Mouse (Mus musculus) midbrain, embryonic 12.5 days (tissue): Measurements from ENCODE around the gene Ankrd24. TPM values are rescaled to one million over a fixed set of nuclear protein-coding genes. Genes with fewer than 3 reads are reported as not detected.
A peak's percentile ranks its signal among the peaks of the same experiment; 100 is the strongest.

Experiments
- ATAC-seq: fragments of 200-750 bp; cut with Nextera tagmentation; 2 replicates; pipeline ENCODE4 v1.8.0; 2017; ENCODE audit warnings: low read depth, moderate TSS enrichment, moderate library complexity; ENCODE audit not compliant: low FRiP score
- H3K27ac ChIP-seq: fragments of 300-500 bp; sonication (generic); replicated peaks from 2 replicates; pipeline ENCODE4 v1.5.1; 2016; ENCODE audit warnings: mild to moderate bottlenecking
- H3K27me3 ChIP-seq: fragments of 300-500 bp; sonication (generic); 2 replicates; pipeline ENCODE4 v1.6.1; 2016; ENCODE audit warnings: mild to moderate bottlenecking
- H3K36me3 ChIP-seq: fragments of 300-500 bp; sonication (generic); 2 replicates; pipeline ENCODE4 v1.6.1; 2016
- H3K4me1 ChIP-seq: fragments of 300-500 bp; sonication (generic); 2 replicates; pipeline ENCODE4 v1.6.1; 2016
- H3K4me2 ChIP-seq: fragments of 300-500 bp; sonication (generic); replicated peaks from 2 replicates; pipeline ENCODE4 v1.6.1; 2016; ENCODE audit warnings: mild to moderate bottlenecking, moderate library complexity
- H3K4me3 ChIP-seq: fragments of 300-500 bp; sonication (generic); 2 replicates; pipeline ENCODE4 v1.5.1; 2016; ENCODE audit warnings: mild to moderate bottlenecking
- H3K9ac ChIP-seq: fragments of 300-500 bp; sonication (generic); replicated peaks from 2 replicates; pipeline ENCODE4 v1.6.1; 2016; ENCODE audit warnings: mild to moderate bottlenecking, moderate library complexity
- H3K9me3 ChIP-seq: fragments of 300-500 bp; sonication (generic); 2 replicates; pipeline ENCODE4 v1.6.1; 2016; ENCODE audit warnings: mild to moderate bottlenecking
- WGBS: fragments of 180-500 bp; shearing (Covaris S2); methylation state at CpG from one replicate; pipeline ENCODE4 v1.1.7; 2016; 5-methylcytosine and 5-hydroxymethylcytosine counted together
- polyA plus RNA-seq: library from polyadenylated mRNA; unstranded; fragments of >200 nt; fragmentation: Nextera tagmentation; extraction: Ambion mirVana; gene quantifications from 2 replicates; pipeline ENCODE4 v1.2.1, GENCODE M21; 2016

Gene Ankrd24
- polyA plus RNA-seq, 1 experiment from 2014 or later = 7.4 TPM

DNA sequence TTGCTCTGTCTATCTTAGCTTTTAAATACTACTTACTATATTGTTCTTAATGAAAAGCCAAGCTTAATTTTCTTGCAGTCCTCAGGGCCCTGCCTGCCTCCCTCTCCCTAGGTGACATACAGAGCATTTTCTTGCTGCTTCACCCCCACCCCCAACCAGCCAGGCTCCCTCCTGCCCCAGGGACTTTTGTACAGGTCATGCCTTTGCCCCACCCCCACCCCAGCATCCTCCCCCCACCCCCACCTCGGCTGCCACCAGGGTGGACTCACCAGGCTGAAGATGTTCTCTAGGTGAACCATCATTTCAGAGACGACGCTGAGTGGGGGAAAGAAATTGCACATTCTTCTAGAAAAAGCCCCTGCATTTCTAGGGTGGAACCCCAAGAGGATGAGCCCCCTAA, 30.0 kb upstream of the Ankrd24 start:
- Histone ChIP-seq H3K36me3 (no peaks in the 10 kb centered on the region), H3K27me3 (peaks cover 90% of the 10 kb centered on the region), H3K4me3 (no peak overlapping the region), H3K9ac (no peak overlapping the region), H3K27ac (no peak overlapping the region), H3K9me3 (no peaks in the 10 kb centered on the region), H3K4me1 (peaks cover 49% of the 10 kb centered on the region), H3K4me2 (no peak overlapping the region)
- no peak for ATAC-seq
- WGBS = 38% methylated on average over 3 of the region's 3 CpGs

DNA sequence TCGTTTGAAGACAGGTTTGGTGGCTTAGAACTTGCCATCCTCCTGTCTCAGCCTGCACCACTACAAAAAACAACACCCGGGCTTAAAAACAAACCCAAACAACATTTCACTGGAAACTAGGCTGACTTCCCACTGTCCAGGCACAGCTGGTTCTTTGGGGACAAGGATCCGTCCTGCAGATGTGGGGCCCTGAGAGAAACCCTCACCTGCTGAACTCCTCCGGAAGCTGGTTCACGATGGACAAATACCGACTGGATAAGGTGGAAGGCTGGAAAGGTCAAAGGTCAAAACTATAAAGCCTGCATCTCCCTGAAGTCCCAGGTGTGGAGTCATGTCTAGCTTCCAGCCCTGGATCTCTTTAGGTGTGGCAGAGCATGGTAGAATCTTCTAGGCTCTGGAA, 29.5 kb upstream of the Ankrd24 start:
- no peak overlapping the region for H3K9ac ChIP-seq
- no peak overlapping the region for H3K4me3 ChIP-seq
- no peak overlapping the region for H3K4me2 ChIP-seq
- H3K4me1 ChIP-seq = peaks cover 49% of the 10 kb centered on the region
- H3K27me3 ChIP-seq = peaks cover 85% of the 10 kb centered on the region
- no peaks in the 10 kb centered on the region for H3K36me3 ChIP-seq
- H3K9me3 ChIP-seq = no peaks in the 10 kb centered on the region
- ATAC-seq = no peak
- no peak overlapping the region for H3K27ac ChIP-seq
- WGBS = 53% methylated on average over 6 of the region's 6 CpGs

DNA sequence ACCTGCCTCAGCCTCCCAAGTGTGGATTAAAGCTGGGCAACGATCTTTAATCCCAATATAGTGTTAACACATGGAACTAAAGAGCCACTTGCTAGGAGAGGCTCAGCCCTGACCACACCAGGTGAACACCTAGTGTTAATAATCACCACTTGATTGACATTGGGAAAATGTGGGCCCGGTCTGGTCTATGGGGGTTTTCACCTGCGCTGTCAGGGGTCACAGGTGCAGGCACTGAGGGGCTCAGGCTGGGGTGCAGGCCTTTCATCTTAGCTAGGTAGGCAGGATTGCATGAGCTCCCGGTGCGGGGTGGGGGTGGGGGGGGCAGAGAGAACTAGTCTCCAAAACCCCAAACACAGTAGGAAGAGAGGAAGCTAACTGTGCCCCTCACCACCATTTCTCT, 28.7 kb upstream of the Ankrd24 start:
- H3K36me3 ChIP-seq = no peaks in the 10 kb centered on the region
- peaks cover 78% of the 10 kb centered on the region for H3K27me3 ChIP-seq
- H3K9ac ChIP-seq = no peak overlapping the region
- WGBS = 84% methylated on average over 5 of the region's 5 CpGs
- H3K4me3 ChIP-seq = no peak overlapping the region
- H3K4me1 ChIP-seq = peaks cover 49% of the 10 kb centered on the region
- no peaks in the 10 kb centered on the region for H3K9me3 ChIP-seq
- ATAC-seq = no peak
- no peak overlapping the region for H3K27ac ChIP-seq
- no peak overlapping the region for H3K4me2 ChIP-seq

DNA sequence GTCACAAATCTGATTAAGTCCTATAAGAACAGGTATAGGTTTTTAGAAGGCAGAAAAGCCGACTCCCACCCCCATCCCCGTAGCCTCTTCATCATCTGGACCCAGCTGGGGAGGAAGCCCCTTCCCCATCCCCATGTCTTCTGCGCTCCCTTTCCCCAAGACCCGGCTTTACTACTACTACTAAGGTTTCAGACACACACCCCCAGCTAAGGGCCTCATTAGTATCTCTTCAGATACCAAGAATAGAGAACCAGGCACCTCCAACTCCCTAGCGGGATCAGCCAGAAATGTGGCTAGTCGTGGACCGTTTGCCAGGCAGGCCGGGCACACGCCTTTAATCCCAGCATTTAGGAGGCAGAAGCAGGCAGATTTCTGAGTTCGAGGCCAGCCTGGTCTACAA, 28.2 kb upstream of the Ankrd24 start:
- Histone ChIP-seq H3K9me3 (no peaks in the 10 kb centered on the region), H3K27me3 (peaks cover 73% of the 10 kb centered on the region), H3K4me1 (peaks cover 53% of the 10 kb centered on the region), H3K36me3 (no peaks in the 10 kb centered on the region), H3K27ac (no peak overlapping the region), H3K9ac (no peak overlapping the region), H3K4me2 (no peak overlapping the region), H3K4me3 (no peak overlapping the region)
- ATAC-seq = no peak
- WGBS = 58% methylated on average over 10 of the region's 10 CpGs

DNA sequence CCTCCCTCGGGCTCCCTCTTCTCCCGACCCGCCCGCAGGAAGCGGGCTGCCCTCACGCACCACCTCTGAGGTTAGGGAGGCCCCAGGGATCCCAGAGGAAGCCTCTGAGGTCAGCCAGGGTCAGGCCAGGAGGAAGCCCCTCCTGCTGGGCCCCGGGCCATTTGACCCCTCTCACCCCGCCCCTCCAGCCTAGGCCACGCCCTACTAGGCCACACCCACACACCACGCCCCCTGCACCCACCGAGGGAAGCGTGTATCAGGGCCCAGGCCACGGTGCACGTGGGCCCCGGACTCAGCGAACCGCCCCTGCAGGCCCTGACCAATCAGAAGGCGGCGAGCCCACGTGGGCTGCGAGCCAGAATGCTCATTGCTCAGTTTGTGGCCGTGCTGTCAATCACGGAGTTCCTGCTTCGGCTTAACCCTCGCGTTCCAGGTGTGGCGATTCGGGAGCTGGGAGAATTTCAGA, 27.6 kb upstream of the Ankrd24 start, which contains the start of gene Tle6:
Tle6 (minus strand) TSS at position 336 of the 466 bp plus-strand sequence.
- H3K4me3 ChIP-seq = peak within 1 kb of the TSS; percentile 24
- no peak within 1 kb of the TSS for H3K27ac ChIP-seq

DNA sequence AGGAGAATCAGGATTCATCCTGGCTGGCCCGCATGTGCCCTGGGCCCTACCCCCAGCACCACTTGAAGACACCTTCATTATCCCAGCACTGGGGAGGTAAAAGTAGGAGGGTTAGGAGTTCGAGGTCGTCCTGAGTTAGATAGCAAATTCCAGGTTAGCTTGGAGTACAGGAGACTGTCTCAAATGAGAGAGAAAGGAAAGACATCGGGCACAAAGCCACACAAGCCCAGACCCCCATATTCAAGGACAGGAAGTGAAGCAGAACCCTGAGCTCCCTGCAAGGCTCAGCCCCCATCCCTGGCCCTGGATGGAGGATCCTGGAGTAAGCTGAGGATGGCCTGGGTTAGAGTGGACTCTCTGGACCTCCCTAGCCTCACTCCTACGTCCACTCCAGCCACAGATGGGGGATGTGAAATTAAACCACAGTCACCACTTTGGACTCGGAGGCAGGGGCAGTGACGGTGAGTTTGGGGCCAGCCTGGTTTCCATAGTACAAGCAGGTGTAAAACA, 26.9 kb upstream of the Ankrd24 start:
- H3K4me3 ChIP-seq = no peak overlapping the region
- H3K4me1 ChIP-seq = peaks cover 49% of the 10 kb centered on the region
- WGBS = 6% methylated on average over 7 of the region's 7 CpGs
- H3K9ac ChIP-seq = no peak overlapping the region
- no peaks in the 10 kb centered on the region for H3K36me3 ChIP-seq
- peak overlapping the region; percentile 44; the same call in 1 of the 2 replicates for H3K4me2 ChIP-seq
- H3K9me3 ChIP-seq = no peaks in the 10 kb centered on the region
- no peak overlapping the region for H3K27ac ChIP-seq
- H3K27me3 ChIP-seq = peaks cover 59% of the 10 kb centered on the region
- no peak for ATAC-seq

More for the DNA sequence above, 27.6 kb upstream of the Ankrd24 start, which contains the start of gene Tle6:
- ATAC-seq = peak; percentile 76
- H3K4me1 ChIP-seq = peaks cover 55% of the 10 kb centered on the region
- WGBS = under 1% methylated on average over 26 of the region's 28 CpGs
- H3K36me3 ChIP-seq = no peaks in the 10 kb centered on the region
- peaks cover 66% of the 10 kb centered on the region for H3K27me3 ChIP-seq
- H3K9ac ChIP-seq = no peak within 1 kb of the TSS
- no peaks in the 10 kb centered on the region for H3K9me3 ChIP-seq
- H3K4me2 ChIP-seq = peak within 1 kb of the TSS; percentile 44

DNA sequence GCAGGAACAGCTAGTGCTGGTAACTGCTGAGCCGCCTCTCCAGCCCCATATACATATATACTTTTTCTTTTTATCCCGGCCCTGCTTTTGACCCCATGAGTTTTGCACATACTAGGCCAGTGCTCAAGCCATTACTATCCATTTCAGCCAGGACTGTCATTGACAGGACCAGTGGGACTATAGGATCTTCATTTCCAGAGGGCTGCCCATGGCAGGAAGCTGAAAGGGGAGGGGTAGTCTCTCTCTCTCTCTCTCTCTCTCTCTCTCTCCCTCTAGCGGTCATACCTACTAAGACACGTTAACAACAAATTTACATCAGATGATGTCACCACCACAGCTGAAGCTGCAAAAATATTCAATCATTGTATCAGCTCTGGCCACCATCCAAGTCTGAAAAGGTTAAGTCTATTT, 25.6 kb upstream of the Ankrd24 start:
- H3K27me3 ChIP-seq = peaks cover 46% of the 10 kb centered on the region
- H3K36me3 ChIP-seq = no peaks in the 10 kb centered on the region
- no peak overlapping the region for H3K4me2 ChIP-seq
- H3K4me3 ChIP-seq = no peak overlapping the region
- H3K9me3 ChIP-seq = no peaks in the 10 kb centered on the region
- peaks cover 43% of the 10 kb centered on the region for H3K4me1 ChIP-seq
- no peak for ATAC-seq
- no peak overlapping the region for H3K9ac ChIP-seq
- H3K27ac ChIP-seq = no peak overlapping the region
- WGBS = 23% methylated on average over 4 of the region's 4 CpGs

DNA sequence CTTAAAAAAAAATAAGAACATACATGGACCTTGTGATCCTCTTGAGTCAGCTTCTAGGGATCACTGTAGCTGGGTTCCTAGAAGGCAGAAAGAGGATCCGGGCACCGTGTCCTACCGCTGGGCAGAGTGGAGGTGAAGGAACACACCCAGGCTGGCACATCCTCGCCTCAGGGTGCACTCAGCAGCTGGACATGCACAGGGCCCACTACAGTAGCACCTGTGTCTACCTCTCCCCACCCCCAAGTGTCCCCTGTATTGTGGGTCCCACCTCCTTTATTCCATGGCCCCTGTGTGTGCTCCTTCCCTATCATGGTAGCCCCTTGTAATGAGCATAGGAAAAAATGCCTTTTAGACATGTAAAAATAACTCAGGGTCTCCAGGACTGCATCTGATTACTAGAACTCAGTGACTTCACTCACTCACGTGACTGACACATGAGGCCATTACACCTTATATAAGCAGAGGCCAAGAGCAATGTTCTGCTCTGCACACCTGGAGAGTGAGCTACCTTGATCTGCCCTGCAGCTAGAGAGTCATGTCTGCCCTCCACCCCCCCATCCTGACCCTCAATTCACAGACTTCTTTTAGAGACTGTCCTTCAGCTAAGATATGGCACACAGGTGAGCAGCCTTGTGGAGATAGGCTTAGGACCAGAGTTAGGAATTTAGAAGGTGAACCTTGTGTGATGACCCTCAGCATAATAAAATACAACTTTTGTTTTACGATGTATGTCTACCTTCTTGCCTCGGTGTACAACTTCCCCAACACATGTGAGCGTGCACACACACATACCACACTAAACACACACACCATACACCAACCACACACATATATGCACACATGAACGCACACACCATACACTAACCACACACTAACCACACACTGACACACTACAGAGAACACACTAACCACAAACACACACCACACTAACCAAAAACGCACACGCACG, 24.0 kb upstream of the Ankrd24 start:
- no peaks in the 10 kb centered on the region for H3K9me3 ChIP-seq
- 81% methylated on average over 12 of the region's 12 CpGs for WGBS
- no peak overlapping the region for H3K4me3 ChIP-seq
- peak overlapping the region; percentile 93; the same call in 1 of the 2 replicates for H3K27ac ChIP-seq
- peaks cover 31% of the 10 kb centered on the region for H3K27me3 ChIP-seq
- H3K4me2 ChIP-seq = peak overlapping the region; percentile 64; the same call in 1 of the 2 replicates
- ATAC-seq = no peak
- peaks cover 41% of the 10 kb centered on the region for H3K4me1 ChIP-seq
- H3K36me3 ChIP-seq = peaks cover 4% of the 10 kb centered on the region; the same call in 1 of the 2 replicates
- H3K9ac ChIP-seq = no peak overlapping the region

DNA sequence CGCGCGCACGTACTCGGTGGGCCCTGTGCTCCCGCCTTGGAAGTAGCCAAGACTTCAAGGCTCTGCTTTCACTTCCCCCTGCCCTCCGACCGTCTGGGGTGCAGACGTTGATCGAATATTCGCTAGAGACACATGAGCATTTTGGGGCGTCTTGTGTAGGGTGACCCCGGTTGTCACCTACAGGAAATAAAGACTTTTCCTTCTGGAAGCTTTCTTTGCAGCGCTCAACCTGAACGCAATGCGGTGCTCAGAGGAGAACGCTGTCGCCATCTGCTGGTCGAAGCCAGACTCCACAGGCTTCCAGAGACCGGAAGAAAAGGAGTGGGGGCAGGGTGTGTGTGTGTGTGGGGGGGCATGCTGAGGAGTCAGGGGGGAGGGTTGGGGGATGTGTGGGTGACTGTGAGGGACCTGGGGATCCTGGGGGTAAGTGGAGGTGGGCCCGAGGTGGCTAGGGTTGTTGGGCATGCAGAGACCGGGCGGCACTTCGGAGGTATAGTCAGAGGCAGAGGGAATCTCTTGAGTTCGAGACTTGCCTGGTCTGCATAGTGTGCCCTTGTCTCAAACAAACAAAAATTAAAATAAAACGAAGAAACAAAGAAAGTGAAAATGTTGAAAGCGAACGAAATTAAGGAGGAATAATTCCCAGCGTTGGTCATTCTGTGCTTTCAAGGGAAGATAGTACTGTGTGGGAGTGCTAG, 23.2 kb upstream of the Ankrd24 start:
- Histone ChIP-seq H3K4me2 (peak overlapping the region; percentile 64), H3K9ac (peak overlapping the region; percentile 52; the same call in 1 of the 2 replicates), H3K27me3 (peaks cover 23% of the 10 kb centered on the region), H3K9me3 (no peaks in the 10 kb centered on the region), H3K4me3 (peak overlapping the region; percentile 55), H3K36me3 (peaks cover 4% of the 10 kb centered on the region; the same call in 1 of the 2 replicates), H3K4me1 (peaks cover 39% of the 10 kb centered on the region), H3K27ac (peak overlapping the region; percentile 93)
- ATAC-seq = peak; percentile 7; the same call in 1 of the 2 replicates
- 20% methylated on average over 29 of the region's 29 CpGs for WGBS

DNA sequence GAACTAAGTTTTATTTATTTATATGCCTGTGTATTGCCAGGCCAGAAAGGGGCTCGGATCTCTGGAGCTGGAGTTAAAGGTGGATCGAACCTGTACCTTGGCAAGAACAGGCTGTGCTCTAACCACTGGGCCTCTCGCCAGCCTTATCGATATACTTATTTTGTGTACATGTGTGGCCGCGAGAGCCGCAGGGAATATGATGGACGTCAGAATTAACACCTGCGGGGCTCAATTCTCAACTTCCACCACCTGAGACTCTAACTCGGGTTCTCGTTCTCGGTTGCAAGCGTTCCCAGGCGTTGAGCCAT, 22.7 kb upstream of the Ankrd24 start:
- Histone ChIP-seq H3K4me2 (peak overlapping the region; percentile 64), H3K9ac (peak overlapping the region; percentile 52; the same call in 1 of the 2 replicates), H3K4me3 (peak overlapping the region; percentile 55), H3K27me3 (peaks cover 19% of the 10 kb centered on the region), H3K4me1 (peaks cover 37% of the 10 kb centered on the region), H3K9me3 (no peaks in the 10 kb centered on the region), H3K36me3 (peaks cover 4% of the 10 kb centered on the region; the same call in 1 of the 2 replicates), H3K27ac (peak overlapping the region; percentile 93)
- WGBS = 3% methylated on average over 14 of the region's 14 CpGs
- peak; percentile 20 for ATAC-seq

DNA sequence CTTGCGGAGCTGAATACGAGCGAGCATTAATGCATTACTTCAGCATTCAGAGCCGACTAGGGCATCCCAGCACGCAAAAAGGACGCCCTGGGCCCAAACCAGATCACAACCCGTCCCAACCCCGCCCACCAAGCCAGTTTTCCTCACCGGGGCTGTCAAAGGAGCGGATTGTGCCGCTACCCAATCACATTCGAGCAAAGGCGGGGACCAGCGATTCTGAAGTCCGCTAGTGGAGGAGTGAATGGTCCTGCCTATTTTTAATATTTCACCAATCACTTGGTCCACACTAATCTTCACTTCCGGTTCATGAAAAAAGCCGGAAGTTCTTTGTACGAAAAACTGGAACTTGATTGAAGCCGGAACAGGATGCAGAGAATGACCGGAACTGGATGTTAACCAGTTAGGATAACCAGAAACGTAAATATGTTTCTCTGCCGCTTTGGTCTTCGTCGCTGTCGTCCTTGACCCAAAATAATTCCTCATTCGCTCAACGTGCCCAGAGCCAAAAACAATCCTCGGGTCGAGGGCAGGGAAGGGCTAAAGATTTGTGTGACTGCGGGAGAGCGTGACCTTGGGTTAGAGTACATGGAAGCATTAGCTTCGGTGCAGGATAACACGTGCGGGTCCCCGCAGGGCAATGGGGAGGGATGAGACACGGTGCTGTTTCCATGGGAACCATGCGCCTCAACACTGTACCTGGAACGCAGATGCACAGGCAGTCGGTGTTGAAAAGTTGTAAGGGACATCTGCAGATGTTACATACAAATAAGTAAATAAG, 22.2 kb upstream of the Ankrd24 start, which contains the start of gene BC025920:
BC025920 (plus strand) TSS at position 297 of the 778 bp plus-strand sequence.
- ATAC-seq = peak; percentile 88
- WGBS = under 1% methylated on average over 39 of the region's 39 CpGs
- H3K9me3 ChIP-seq = no peaks in the 10 kb centered on the region

More for the DNA sequence above, 22.2 kb upstream of the Ankrd24 start, which contains the start of gene BC025920:
- Histone ChIP-seq H3K4me2 (peak within 1 kb of the TSS; percentile 89), H3K36me3 (peaks cover 4% of the 10 kb centered on the region; the same call in 1 of the 2 replicates), H3K4me1 (peaks cover 33% of the 10 kb centered on the region), H3K27me3 (peaks cover 16% of the 10 kb centered on the region), H3K9ac (peak within 1 kb of the TSS; percentile 65), H3K4me3 (peak within 1 kb of the TSS; percentile 55), H3K27ac (peak within 1 kb of the TSS; percentile 93)
